Mouse (Mus musculus) intestine, postnatal 0 days (tissue): ENCODE measurements around the gene Abcb8. TPM values are rescaled to one million over a fixed set of nuclear protein-coding genes. Genes with fewer than 3 reads are reported as not detected.

Experiments used
- ATAC-seq: fragments of 200-750 bp; cut with Nextera tagmentation; 2 replicates; pipeline ENCODE4 v1.8.0; 2017; ENCODE audit warnings: mild to moderate bottlenecking, moderate TSS enrichment, moderate library complexity
- H3K27ac ChIP-seq: fragments of 300-500 bp; sonication (generic); 2 replicates; pipeline ENCODE4 v1.5.1; 2014; ENCODE audit warnings: mild to moderate bottlenecking, low read depth, low read length, moderate library complexity
- H3K27me3 ChIP-seq: fragments of 300-500 bp; sonication (generic); replicated peaks from 2 replicates; pipeline ENCODE4 v1.6.1; 2014; ENCODE audit warnings: low read length, mixed read lengths; ENCODE audit not compliant: control insufficient read depth, insufficient read depth
- H3K36me3 ChIP-seq: fragments of 300-500 bp; sonication (generic); 2 replicates; pipeline ENCODE4 v1.6.1; 2014; ENCODE audit warnings: mild to moderate bottlenecking, moderate library complexity; ENCODE audit not compliant: control insufficient read depth, insufficient read depth
- H3K4me1 ChIP-seq: fragments of 300-500 bp; sonication (generic); replicated peaks from 2 replicates; pipeline ENCODE4 v1.6.1; 2014; ENCODE audit warnings: antibody characterized with exemption, low read length, mixed read lengths; ENCODE audit not compliant: control insufficient read depth, insufficient read depth
- H3K4me2 ChIP-seq: fragments of 300-500 bp; sonication (generic); replicated peaks from 2 replicates; pipeline ENCODE4 v1.6.1; 2014; ENCODE audit warnings: low read depth, mild to moderate bottlenecking, moderate library complexity
- H3K4me3 ChIP-seq: fragments of 300-500 bp; sonication (generic); 2 replicates; pipeline ENCODE4 v1.5.1; 2014; ENCODE audit warnings: low read depth, low read length
- H3K9ac ChIP-seq: fragments of 300-500 bp; sonication (generic); 2 replicates; pipeline ENCODE4 v1.6.1; 2014; ENCODE audit warnings: mild to moderate bottlenecking, low read depth, low read length
- H3K9me3 ChIP-seq: fragments of 300-500 bp; sonication (generic); 2 replicates; pipeline ENCODE4 v1.6.1; 2016; ENCODE audit warnings: mixed run types; ENCODE audit not compliant: control insufficient read depth
- CTCF ChIP-seq: sonication (generic); IDR thresholded peaks from 2 replicates; pipeline ENCODE4 v1.5.1; 2016; ENCODE audit warnings: low read depth, mild to moderate bottlenecking, control low read depth, antibody characterized with exemption, moderate library complexity
- WGBS: fragments of 180-500 bp; shearing (Covaris S2); extraction: QIAGEN DNeasy Blood & Tissue Kit; methylation state at CpG from one replicate; pipeline ENCODE4 v1.1.7; 2014; 5-methylcytosine and 5-hydroxymethylcytosine counted together
- polyA plus RNA-seq: library from polyadenylated mRNA; unstranded; fragments of >200 nt; fragmentation: Nextera tagmentation; extraction: Ambion mirVana; gene quantifications from 2 replicates; pipeline ENCODE4 v1.2.1, GENCODE M21; 2015

The Abcb8 gene
- polyA plus RNA-seq, 1 experiment from 2014 or later = 40.4 TPM

DNA sequence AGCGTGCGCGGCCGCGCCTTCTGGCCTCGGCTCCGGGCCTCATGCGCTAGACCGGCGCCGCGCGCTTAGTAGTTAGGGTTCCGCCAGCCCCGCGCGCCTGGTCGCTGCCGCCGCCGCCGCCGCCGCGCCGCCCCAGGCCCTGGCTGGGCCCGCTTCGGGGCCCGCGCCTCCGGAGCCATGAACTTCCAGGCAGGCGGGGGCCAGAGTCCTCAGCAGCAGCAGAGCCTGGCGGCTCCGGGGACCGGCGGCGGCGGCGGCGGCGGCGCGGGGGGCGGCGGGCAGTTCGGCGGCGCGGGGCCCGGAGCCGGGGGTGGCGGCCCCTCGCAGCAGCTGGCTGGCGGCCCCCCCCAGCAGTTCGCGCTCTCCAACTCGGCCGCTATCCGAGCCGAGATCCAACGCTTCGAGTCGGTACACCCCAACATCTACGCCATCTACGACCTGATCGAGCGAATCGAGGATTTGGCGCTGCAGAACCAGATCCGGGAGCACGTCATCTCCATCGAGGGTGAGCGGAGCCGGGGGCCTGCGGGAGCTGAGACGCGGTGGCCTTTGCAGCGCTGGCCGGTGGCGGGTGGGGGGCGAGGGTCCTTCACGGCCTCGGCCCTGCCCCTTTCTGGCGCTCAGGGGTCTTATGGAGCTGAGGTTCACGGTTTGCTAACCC, 58.7 kb downstream of the Abcb8 start, which contains the start of gene Agap3:
TSS of gene Agap3 (plus strand) at position 148 of the 661 bp plus-strand sequence.
- WGBS = under 1% methylated on average over 41 of the region's 85 CpGs
- Histone ChIP-seq H3K9me3 (no peaks in the 10 kb centered on the region), H3K9ac (peak within 1 kb of the TSS; percentile 78), H3K27me3 (no peaks in the 10 kb centered on the region), H3K36me3 (no peaks in the 10 kb centered on the region), H3K4me2 (peak within 1 kb of the TSS; percentile 99), H3K4me1 (0 out of 2 replicates have a peak, but pooled peaks cover 8% of the 10 kb centered on the region), H3K4me3 (peak within 1 kb of the TSS; percentile 72), H3K27ac (peak within 1 kb of the TSS; percentile 86)
- no peak for TF ChIP-seq CTCF
- ATAC-seq = no peak

DNA sequence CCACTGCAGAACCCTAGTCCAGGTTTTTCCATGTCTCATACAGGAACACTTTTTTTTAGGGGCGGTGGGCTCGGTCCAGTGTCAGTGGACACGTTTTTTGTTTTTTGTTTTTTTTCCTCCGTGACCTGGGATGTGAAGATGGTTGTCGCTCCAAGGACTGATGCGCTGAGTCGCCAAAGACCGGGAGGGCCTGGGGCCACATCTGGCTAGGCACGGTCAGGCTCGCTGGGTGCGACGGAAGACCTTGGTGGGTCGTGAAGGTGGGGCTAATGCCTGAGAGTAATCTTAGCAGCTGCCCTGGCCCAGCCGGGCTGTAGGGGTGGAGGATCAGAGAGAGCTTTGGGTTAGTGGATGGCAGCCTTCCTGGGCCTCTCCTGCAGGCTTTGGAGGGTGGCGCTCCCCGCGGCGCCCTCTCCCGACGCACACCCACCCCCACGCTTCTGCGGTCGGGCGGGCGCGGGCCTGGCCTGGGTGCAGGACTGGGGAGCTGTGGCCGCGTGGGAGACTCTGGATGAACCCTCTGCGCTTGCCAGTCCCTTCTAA, 59.3 kb downstream of the Abcb8 start:
- peak overlapping the region; percentile 99 for H3K4me2 ChIP-seq
- 1% methylated on average over 28 of the region's 29 CpGs for WGBS
- peak overlapping the region; percentile 86; the same call in 1 of the 2 replicates for H3K27ac ChIP-seq
- peak overlapping the region; percentile 72 for H3K4me3 ChIP-seq
- H3K36me3 ChIP-seq = no peaks in the 10 kb centered on the region
- ATAC-seq = no peak
- peak overlapping the region; percentile 78 for H3K9ac ChIP-seq
- no peaks in the 10 kb centered on the region for H3K27me3 ChIP-seq
- 0 out of 2 replicates have a peak, but pooled peaks cover 8% of the 10 kb centered on the region for H3K4me1 ChIP-seq
- no peaks in the 10 kb centered on the region for H3K9me3 ChIP-seq
- no peak; the same call in 1 of the 2 replicates for TF ChIP-seq CTCF

DNA sequence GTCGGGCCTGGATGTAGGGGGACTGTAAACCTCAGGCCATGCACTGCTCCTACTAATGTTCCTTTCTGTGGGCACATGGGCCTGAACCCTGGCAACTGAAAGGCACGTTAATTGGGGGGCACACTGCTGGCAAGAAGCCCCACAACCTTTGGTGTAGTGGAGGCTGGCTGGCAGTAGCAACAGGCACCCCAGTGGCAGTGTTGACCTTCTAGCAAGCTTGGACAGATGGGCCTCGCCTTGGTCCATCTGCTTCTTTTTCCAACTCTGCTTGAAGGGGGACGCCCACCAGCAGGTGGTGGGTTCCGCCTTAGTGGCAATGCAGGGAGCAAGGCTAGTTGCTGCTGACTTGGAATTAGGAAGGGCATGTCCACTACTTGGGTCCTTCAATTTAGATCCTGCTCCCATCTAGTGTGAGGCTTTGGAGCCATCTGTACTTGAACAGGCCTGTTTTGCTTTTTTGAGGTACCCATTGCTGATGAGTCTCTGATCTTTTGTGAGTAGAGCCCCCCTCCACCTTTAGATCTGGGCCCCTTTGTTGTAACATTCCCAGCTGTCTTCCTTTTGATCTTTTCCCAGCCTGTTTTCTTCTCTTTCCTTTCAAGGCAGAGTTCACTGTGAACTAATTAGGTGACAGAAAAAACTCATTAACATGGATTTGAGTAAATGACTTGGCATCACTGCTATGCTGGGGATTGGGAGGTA, 60.0 kb downstream of the Abcb8 start:
- Histone ChIP-seq H3K4me2 (peak overlapping the region; percentile 99), H3K9ac (no peak overlapping the region), H3K9me3 (no peaks in the 10 kb centered on the region), H3K27ac (no peak overlapping the region), H3K36me3 (peaks cover 6% of the 10 kb centered on the region; the same call in 1 of the 2 replicates), H3K4me3 (peak overlapping the region; percentile 72), H3K27me3 (no peaks in the 10 kb centered on the region), H3K4me1 (0 out of 2 replicates have a peak, but pooled peaks cover 5% of the 10 kb centered on the region)
- no peak for ATAC-seq
- WGBS = 30% methylated on average over 5 of the region's 5 CpGs
- no peak for TF ChIP-seq CTCF

DNA sequence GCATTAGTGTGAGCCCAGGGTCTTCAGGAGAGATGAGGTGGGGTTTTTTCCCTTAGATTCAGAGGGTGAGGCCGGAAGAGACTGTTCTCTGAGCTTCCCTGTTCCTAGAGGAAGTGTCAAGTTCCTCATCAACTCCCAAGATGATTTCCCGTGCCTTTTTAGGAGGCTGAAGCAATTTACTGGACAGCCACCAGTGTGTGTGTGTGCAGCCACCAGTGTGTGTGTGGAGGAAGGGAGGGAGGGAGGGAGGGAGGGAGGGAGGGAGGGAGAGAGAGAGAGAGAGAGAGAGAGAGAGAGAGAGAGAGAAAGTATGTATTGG, 60.5 kb downstream of the Abcb8 start:
- Histone ChIP-seq H3K27ac (no peak overlapping the region), H3K9me3 (no peaks in the 10 kb centered on the region), H3K4me1 (0 out of 2 replicates have a peak, but pooled peaks cover 5% of the 10 kb centered on the region), H3K4me3 (no peak overlapping the region), H3K9ac (no peak overlapping the region), H3K27me3 (no peaks in the 10 kb centered on the region), H3K36me3 (peaks cover 11% of the 10 kb centered on the region; the same call in 1 of the 2 replicates), H3K4me2 (peak overlapping the region; percentile 99)
- WGBS = 27% methylated on average over 2 of the region's 2 CpGs
- TF ChIP-seq CTCF = no peak
- ATAC-seq = no peak

DNA sequence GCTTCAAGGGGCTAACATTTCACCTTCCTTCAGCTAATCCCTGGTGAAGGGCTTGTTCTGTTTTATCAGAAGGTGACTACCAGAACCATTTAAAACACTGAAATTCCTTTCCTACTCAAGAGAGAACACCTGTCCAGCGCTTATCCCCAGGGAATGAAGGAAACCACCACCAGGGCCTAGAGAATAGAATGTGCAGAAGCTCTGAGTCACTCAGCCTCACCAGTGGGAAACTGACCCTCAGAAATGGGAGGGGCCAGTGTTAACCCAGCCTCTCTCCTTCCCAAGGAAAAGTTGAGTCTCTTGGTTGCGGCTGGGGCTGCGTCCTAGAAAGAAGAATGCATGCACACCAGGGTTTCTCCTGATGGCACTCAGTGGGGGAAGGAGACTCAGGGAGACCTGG, 61.6 kb downstream of the Abcb8 start:
- H3K36me3 ChIP-seq = peaks cover 15% of the 10 kb centered on the region; the same call in 1 of the 2 replicates
- H3K9ac ChIP-seq = no peak overlapping the region
- no peaks in the 10 kb centered on the region for H3K9me3 ChIP-seq
- no peak overlapping the region for H3K4me3 ChIP-seq
- no peak for ATAC-seq
- H3K4me1 ChIP-seq = 0 out of 2 replicates have a peak, but pooled peaks cover 5% of the 10 kb centered on the region
- no peak overlapping the region for H3K4me2 ChIP-seq
- 72% methylated on average over 3 of the region's 3 CpGs for WGBS
- no peak for TF ChIP-seq CTCF
- H3K27ac ChIP-seq = 0 out of 2 replicates have a peak overlapping the region, but pooled peaks have one; percentile 23
- H3K27me3 ChIP-seq = no peaks in the 10 kb centered on the region

DNA sequence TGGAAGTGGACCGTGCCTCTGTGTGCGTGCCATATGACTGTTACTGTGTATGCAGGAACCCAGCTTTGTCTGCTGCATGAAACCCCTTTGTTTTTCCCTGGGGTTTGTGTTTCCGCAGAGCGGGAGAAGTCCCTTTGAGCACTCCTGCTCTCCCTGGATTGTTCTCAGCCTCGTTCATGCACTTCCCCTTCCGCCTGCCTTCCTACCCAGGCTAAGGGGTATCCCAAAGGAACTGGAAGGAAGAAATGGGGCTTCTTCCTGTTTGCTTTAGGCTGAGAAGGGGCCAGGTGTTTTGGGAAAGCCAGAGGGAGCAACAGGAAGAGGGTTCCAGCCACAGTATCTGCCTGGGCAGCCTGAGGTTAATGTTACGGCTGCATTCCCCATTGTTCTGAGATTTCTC, 62.1 kb downstream of the Abcb8 start:
- Histone ChIP-seq H3K27ac (0 out of 2 replicates have a peak overlapping the region, but pooled peaks have one; percentile 23), H3K9me3 (no peaks in the 10 kb centered on the region), H3K27me3 (no peaks in the 10 kb centered on the region), H3K4me2 (no peak overlapping the region), H3K4me1 (0 out of 2 replicates have a peak, but pooled peaks cover 5% of the 10 kb centered on the region), H3K4me3 (no peak overlapping the region), H3K9ac (no peak overlapping the region), H3K36me3 (peaks cover 15% of the 10 kb centered on the region; the same call in 1 of the 2 replicates)
- ATAC-seq = no peak
- TF ChIP-seq CTCF = no peak
- WGBS = 65% methylated on average over 7 of the region's 7 CpGs

Other genes with a start within 250 kb of the Abcb8 start
- 4.7 and 6.6 TPM in 2 replicates for gene Nupl2, start 228.7 kb upstream of the Abcb8 start, polyA plus RNA-seq
- gene Kcnh2, start 42.1 kb upstream of the Abcb8 start, polyA plus RNA-seq = 3.0 and 3.1 TPM in 2 replicates
- gene Nos3, start 28.9 kb upstream of the Abcb8 start, polyA plus RNA-seq = 3.5 and 3.7 TPM in 2 replicates
- 0.42 and 0.61 TPM in 2 replicates for gene Atg9b, start 1.5 kb upstream of the Abcb8 start, polyA plus RNA-seq
- gene Asic3, start 19.7 kb downstream of the Abcb8 start, polyA plus RNA-seq = 0.08 and 0.17 TPM in 2 replicates
- 28.4 and 29.9 TPM in 2 replicates for gene Cdk5, start 29.9 kb downstream of the Abcb8 start, polyA plus RNA-seq
- 29.9 and 30.1 TPM in 2 replicates for gene Slc4a2, start 30.2 kb downstream of the Abcb8 start, polyA plus RNA-seq
- gene Fastk, start 51.6 kb downstream of the Abcb8 start, polyA plus RNA-seq = 66.8 and 67.0 TPM in 2 replicates
- 27.5 and 28.8 TPM in 2 replicates for gene Tmub1, start 54.2 kb downstream of the Abcb8 start, polyA plus RNA-seq
- 14.9 and 16.6 TPM in 2 replicates for gene Agap3, start 58.5 kb downstream of the Abcb8 start, polyA plus RNA-seq
- gene Gbx1, start 133.5 kb downstream of the Abcb8 start, polyA plus RNA-seq = not detected in 2 replicates
- gene Asb10, start 147.3 kb downstream of the Abcb8 start, polyA plus RNA-seq = 0.09 and 0.18 TPM in 2 replicates
- gene 4931409K22Rik, start 163.1 kb downstream of the Abcb8 start, polyA plus RNA-seq = not detected in 2 replicates
- 40.1 and 40.5 TPM in 2 replicates for gene Abcf2, start 183.8 kb downstream of the Abcb8 start, polyA plus RNA-seq
- 23.5 and 24.4 TPM in 2 replicates for gene Chpf2, start 193.1 kb downstream of the Abcb8 start, polyA plus RNA-seq
- 6.6 and 6.8 TPM in 2 replicates for gene Smarcd3, start 230.7 kb downstream of the Abcb8 start, polyA plus RNA-seq